Comparison of ENCODE assay signal across 1 mouse cellular context in genomic region chr1:38129501-38130267, GRCm38 (mm10).
TF ChIP-seq lines count a peak whose summit lies in the region.

Gene Rev1, minus strand, starts transcription at chr1:38129801.

TF ChIP-seq in CH12.LX, 34 proteins besides CTCF, POLR2A, EP300 and RAD21 (continued from another document):
- TF ChIP-seq USF1 (IDR thresholded peaks at IDR 0.05; ENCODE audit: low read depth, low read length) (peak; percentile 80), ZC3H11A (IDR thresholded peaks at IDR 0.05; ENCODE audit: low read depth, low read length) (no peak), GABPA (IDR thresholded peaks at IDR 0.05; ENCODE audit: insufficient replicate concordance, low read depth, low read length) (no peak), SMC3 (IDR thresholded peaks at IDR 0.05; ENCODE audit: low read depth, low read length) (peak; percentile 50), MAZ (IDR thresholded peaks at IDR 0.05; ENCODE audit: low read depth, low read length) (no peak; the same call in 1 of the 2 replicates), PAX5 (IDR thresholded peaks at IDR 0.05; ENCODE audit: low read length) (no peak), MEF2A (IDR thresholded peaks at IDR 0.05; ENCODE audit: borderline replicate concordance, low read depth, low read length) (peak; percentile 48; the same call in 1 of the 2 replicates), ETS1 (conservative IDR thresholded peaks at IDR 0.05; ENCODE audit: low read depth, low read length) (no peak), NELFE (IDR thresholded peaks at IDR 0.05; ENCODE audit: low read depth, low read length) (peak; percentile 49)
